Mouse (Mus musculus) heart, adult 18-20 months (tissue): ENCODE measurements around the gene Srrt. TPM values are rescaled to one million over a fixed set of nuclear protein-coding genes. Genes with fewer than 3 reads are reported as not detected.

Experiments used
- DNase-seq, 2 experiments: peaks; one replicate each; pipeline ENCODE4 v3.0.0; 2021 to 2022; ENCODE audit warnings: mixed read lengths in 1 of 2
- microRNA-seq, 2 experiments: library from miRNA; unstranded; fragments of <30 nt; microRNA quantifications; one replicate each; pipeline ENCODE4 v1.2.0; 2022
- total RNA-seq, 2 experiments: library from RNA; stranded (reverse); gene quantifications; 2 replicates each; pipeline ENCODE4 v1.2.3; 2021

The Srrt gene
- total RNA-seq, 2 experiments from 2014 or later: 44.4 to 55.6 TPM

- DNase-seq: no peak
Observed at GRCm38 (mm10) chr5:137264787-137265186, 42.7 kb downstream of the Srrt start.

GRCm38 (mm10) chr5:137263897-137264720 is 43.4 kb downstream of the Srrt start:
- DNase-seq: no peak

Small RNAs within 50 kb of the gene (microRNA-seq; reads per million reads assigned to microRNA genes)
- gene Mir7036 (0.38 to 0.81 reads per million in 2 experiments), gene Mir8116 (0 to 0.38 reads per million in 2 experiments)

Other genes starting within 250 kb of the Srrt start
- 10 to 100 TPM; 18.4 to 33.2 TPM for gene Serpine1, start 235.4 kb downstream of the Srrt start, total RNA-seq
- gene Trim56, start 191.5 kb downstream of the Srrt start, total RNA-seq: 10 to 100 TPM; 19.0 to 21.5 TPM
- gene Muc3, start 158.4 kb downstream of the Srrt start, total RNA-seq: not detected
- gene Muc3a, start 95.3 kb downstream of the Srrt start, total RNA-seq: under 1 TPM; 0.33 to 0.40 TPM
- gene Ache, start 20.2 kb downstream of the Srrt start, total RNA-seq: 1 to 10 TPM; 1.8 to 2.6 TPM
- 10 to 100 TPM in 1 of 2 experiments, 1 to 10 TPM in 1; 8.1 to 10.7 TPM for gene Ufsp1, start 13.0 kb downstream of the Srrt start, total RNA-seq
- 10 to 100 TPM; 12.0 to 13.3 TPM for gene Trip6, start 6.7 kb upstream of the Srrt start, total RNA-seq
- gene Slc12a9, start 25.9 kb upstream of the Srrt start, total RNA-seq: 1 to 10 TPM; 1.5 to 1.8 TPM
- 10 to 100 TPM; 37.1 to 38.8 TPM for gene Ephb4, start 42.4 kb upstream of the Srrt start, total RNA-seq
- gene Zan, start 169.4 kb upstream of the Srrt start, total RNA-seq: not detected
- 10 to 100 TPM; 13.9 to 15.0 TPM for gene Pop7, start 194.8 kb upstream of the Srrt start, total RNA-seq
- 10 to 100 TPM; 31.2 to 32.5 TPM for gene Gigyf1, start 210.9 kb upstream of the Srrt start, total RNA-seq
- not detected for gene Epo, start 225.6 kb upstream of the Srrt start, total RNA-seq
- 100 to 1,000 TPM; 233 to 247 TPM for gene Gnb2, start 225.8 kb upstream of the Srrt start, total RNA-seq
- not detected for gene Actl6b, start 245.8 kb upstream of the Srrt start, total RNA-seq